12 mouse cellular contexts compared by ENCODE assay signal in genomic region chr14:25509450-25510129, GRCm38 (mm10). TPM values are rescaled to one million over a fixed set of nuclear protein-coding genes. Genes with fewer than 3 reads are reported as not detected.
A peak's percentile ranks its signal among the peaks of the same experiment; 100 is the strongest.
DNase-seq lines count a peak whose midpoint lies in the region; ATAC-seq lines count a peak whose summit lies in the region.
"Had no signal": no experiment of that assay in that cellular context is flagged by ENCODE, and none has a peak within 500 bp of the region (broad histone marks: within the 10 kb centered on the region; RNA-seq: fewer than 3 reads in every experiment).

No protein-coding gene starts in this region.

- ATAC-seq in heart, embryonic 11.5 days (replicated peaks; ENCODE audit: insufficient number of reproducible peaks, low FRiP score, low TSS enrichment) = no peak
- no peak for ATAC-seq in neural tube, embryonic 13.5 days (ENCODE audit: low read depth)

- WGBS in heart, embryonic 11.5 days (ENCODE audit: insufficient replicate concordance) = 84% methylated on average over 20 of the region's 20 CpGs
- WGBS in neural tube, embryonic 13.5 days = 85% methylated on average over 20 of the region's 20 CpGs

- H3K9ac ChIP-seq in heart, embryonic 11.5 days (ENCODE audit: low read depth, low read length) = no peak overlapping the region
- H3K9ac ChIP-seq in neural tube, embryonic 13.5 days = no peak overlapping the region
- H3K9ac ChIP-seq: hindbrain, embryonic 15.5 days; limb, embryonic 12.5 days had no signal

- peak; percentile 50 for DNase-seq in adrenal gland, postnatal 10 days
- DNase-seq in adrenal gland, postnatal 36 days = no peak
- DNase-seq in heart, postnatal 4 days = no peak
- DNase-seq in neural tube, embryonic 10.5 days (ENCODE audit: extremely low spot score, low spot score) = no peak
- peak; percentile 70 for DNase-seq in lung, postnatal 36 days
- DNase-seq in layer of hippocampus, postnatal 14 days (ENCODE audit: low spot score in 2 of 2) = no peak
- DNase-seq: right cerebral cortex, postnatal 25 days had no signal

- no peaks in the 10 kb centered on the region for H3K27me3 ChIP-seq in heart, embryonic 11.5 days (ENCODE audit: control insufficient read depth, insufficient read depth, low read length)
- H3K27me3 ChIP-seq in neural tube, embryonic 13.5 days = no peaks in the 10 kb centered on the region
- H3K27me3 ChIP-seq: hindbrain, embryonic 15.5 days; limb, embryonic 12.5 days had no signal

- no peak overlapping the region for H3K4me2 ChIP-seq in heart, embryonic 11.5 days
- H3K4me2 ChIP-seq in neural tube, embryonic 13.5 days = no peak overlapping the region
- H3K4me2 ChIP-seq: hindbrain, embryonic 15.5 days; limb, embryonic 12.5 days had no signal

- no peaks in the 10 kb centered on the region for H3K36me3 ChIP-seq in heart, embryonic 11.5 days (ENCODE audit: control insufficient read depth, insufficient read depth, low read length)
- H3K36me3 ChIP-seq in neural tube, embryonic 13.5 days = peaks cover 48% of the 10 kb centered on the region
- H3K36me3 ChIP-seq: G1E had no signal

- peaks cover 96% of the 10 kb centered on the region for H3K4me1 ChIP-seq in heart, embryonic 11.5 days (ENCODE audit: control insufficient read depth, insufficient read depth, low read length)
- H3K4me1 ChIP-seq in neural tube, embryonic 13.5 days (replicated peaks) = peaks cover 73% of the 10 kb centered on the region

- no peak overlapping the region for H3K4me3 ChIP-seq in heart, embryonic 11.5 days (ENCODE audit: low read depth, low read length)
- no peak overlapping the region for H3K4me3 ChIP-seq in neural tube, embryonic 13.5 days
- H3K4me3 ChIP-seq: hindbrain, embryonic 15.5 days; limb, embryonic 12.5 days had no signal

- no peaks in the 10 kb centered on the region for H3K9me3 ChIP-seq in heart, embryonic 11.5 days (replicated peaks; ENCODE audit: control insufficient read depth, low read length)
- H3K9me3 ChIP-seq in neural tube, embryonic 13.5 days = no peaks in the 10 kb centered on the region
- H3K9me3 ChIP-seq: hindbrain, embryonic 15.5 days; limb, embryonic 12.5 days had no signal

- peak overlapping the region; percentile 75 for H3K27ac ChIP-seq in heart, embryonic 11.5 days (ENCODE audit: low read depth, low read length)
- H3K27ac ChIP-seq in neural tube, embryonic 13.5 days (replicated peaks) = 0 out of 2 replicates have a peak overlapping the region, but pooled peaks have one; percentile 14

RNA-seq across cellular contexts. Expression of gene Zmiz1, which starts 50.6 kb away (rescaled TPM):
- total RNA-seq in adrenal gland, postnatal 10 days (2021) = 10 to 100 TPM; 63.8 to 73.3 TPM
- 100 to 1,000 TPM in 1 of 2 experiments, 10 to 100 TPM in 1; 98.2 to 143 TPM for total RNA-seq in adrenal gland, postnatal 36 days (2021)
- 34.9 and 36.2 TPM in 2 replicates for polyA plus RNA-seq in heart, embryonic 11.5 days (2014; fragmentation: Nextera tagmentation; extraction: Ambion mirVana)
- 10 to 100 TPM; 67.0 to 78.5 TPM for total RNA-seq in heart, postnatal 4 days (2021)
- 57.2 and 66.2 TPM in 2 replicates for polyA plus RNA-seq in neural tube, embryonic 13.5 days (2015; fragmentation: Nextera tagmentation; extraction: Ambion mirVana)
- total RNA-seq in layer of hippocampus, postnatal 14 days (2021) = 100 to 1,000 TPM; 104 to 105 TPM

Comparison
In these comparisons a context has a peak if more than half of its experiments do, and no peak if none do; other contexts are left out.
1. DNase-seq: peak in adrenal gland, postnatal 10 days (single experiment) and lung, postnatal 36 days (single experiment); none in adrenal gland, postnatal 36 days (0 of 2), heart, postnatal 4 days (single experiment), neural tube, embryonic 10.5 days (single experiment) and layer of hippocampus, postnatal 14 days (0 of 2).